Mouse (Mus musculus) layer of hippocampus, adult 2 months (tissue): ENCODE results near the gene Med26. TPM values are rescaled to one million over a fixed set of nuclear protein-coding genes. Genes with fewer than 3 reads are reported as not detected.

Experiments used
- DNase-seq, 2 experiments: peaks; one replicate each; pipeline ENCODE4 v3.0.0; 2022; ENCODE audit warnings: low spot score in 2 of 2
- H3K27ac ChIP-seq: fragments of 200-600 bp; 2 replicates; pipeline ENCODE4 v1.8.1; 2022
- H3K4me3 ChIP-seq: fragments of 200-600 bp; 2 replicates; pipeline ENCODE4 v1.8.1; 2022; ENCODE audit warnings: mild to moderate bottlenecking
- CTCF ChIP-seq: fragments of 200-600 bp; conservative IDR thresholded peaks from 2 replicates; pipeline ENCODE4 v1.8.1; 2022; ENCODE audit warnings: antibody characterized with exemption, mild to moderate bottlenecking, moderate library complexity
- total RNA-seq, 2 experiments: library from RNA; stranded (reverse); gene quantifications; 2 replicates each; pipeline ENCODE4 v1.2.3; 2021

Med26 gene
- total RNA-seq, 2 experiments from 2014 or later: 10.5 to 10.6 TPM

DNA sequence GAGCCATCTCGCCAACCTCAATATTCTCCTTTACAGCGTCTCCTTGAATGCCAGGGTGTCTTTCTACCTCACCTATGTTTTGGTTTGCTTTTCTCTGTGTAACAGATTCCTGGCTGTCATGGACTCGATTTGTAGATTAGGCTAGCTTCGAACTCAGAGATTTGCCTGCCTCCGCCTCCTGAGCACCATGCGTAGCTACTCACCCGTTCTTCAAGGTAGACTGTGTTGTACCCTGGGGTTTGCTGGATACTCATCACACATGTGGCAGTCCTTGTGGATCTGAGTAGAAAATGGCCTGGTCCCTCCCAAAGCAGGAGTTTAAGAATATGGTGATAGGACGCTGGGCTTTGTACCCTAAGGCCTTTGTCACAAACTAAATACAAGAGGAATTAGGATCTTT is 54.7 kb downstream of the Med26 start:
- TF ChIP-seq CTCF: no peak
- DNase-seq: no peak
- Histone ChIP-seq H3K4me3 (peak overlapping the region; percentile 68), H3K27ac (peak overlapping the region; percentile 71)

DNA sequence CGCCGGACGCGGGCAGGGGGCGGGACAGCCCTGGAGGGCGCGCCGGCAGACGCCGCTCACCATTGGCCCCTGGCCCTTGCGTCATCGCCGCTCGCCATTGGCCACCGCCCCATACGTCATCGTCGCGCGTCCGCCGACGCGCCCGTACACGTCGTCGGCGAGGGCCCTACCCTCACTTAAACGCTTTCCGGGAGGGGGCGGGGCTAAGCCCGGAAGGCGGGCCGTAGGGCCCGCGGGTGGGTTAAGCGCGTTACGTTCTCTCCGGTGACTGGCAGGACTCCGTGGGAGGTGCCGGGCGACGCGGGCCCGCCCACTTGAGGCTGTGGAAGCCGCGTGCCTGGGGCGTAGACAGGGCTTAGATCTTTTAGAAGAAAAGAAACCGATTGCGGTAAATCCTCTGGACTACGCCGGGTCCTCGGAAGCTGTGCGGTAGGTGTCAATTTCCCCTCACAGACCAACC is 55.4 kb downstream of the Med26 start:
- DNase-seq: peak; percentile 99 to 100
- no peak for TF ChIP-seq CTCF
- H3K4me3 ChIP-seq: peak overlapping the region; percentile 68
- peak overlapping the region; percentile 71 for H3K27ac ChIP-seq

DNA sequence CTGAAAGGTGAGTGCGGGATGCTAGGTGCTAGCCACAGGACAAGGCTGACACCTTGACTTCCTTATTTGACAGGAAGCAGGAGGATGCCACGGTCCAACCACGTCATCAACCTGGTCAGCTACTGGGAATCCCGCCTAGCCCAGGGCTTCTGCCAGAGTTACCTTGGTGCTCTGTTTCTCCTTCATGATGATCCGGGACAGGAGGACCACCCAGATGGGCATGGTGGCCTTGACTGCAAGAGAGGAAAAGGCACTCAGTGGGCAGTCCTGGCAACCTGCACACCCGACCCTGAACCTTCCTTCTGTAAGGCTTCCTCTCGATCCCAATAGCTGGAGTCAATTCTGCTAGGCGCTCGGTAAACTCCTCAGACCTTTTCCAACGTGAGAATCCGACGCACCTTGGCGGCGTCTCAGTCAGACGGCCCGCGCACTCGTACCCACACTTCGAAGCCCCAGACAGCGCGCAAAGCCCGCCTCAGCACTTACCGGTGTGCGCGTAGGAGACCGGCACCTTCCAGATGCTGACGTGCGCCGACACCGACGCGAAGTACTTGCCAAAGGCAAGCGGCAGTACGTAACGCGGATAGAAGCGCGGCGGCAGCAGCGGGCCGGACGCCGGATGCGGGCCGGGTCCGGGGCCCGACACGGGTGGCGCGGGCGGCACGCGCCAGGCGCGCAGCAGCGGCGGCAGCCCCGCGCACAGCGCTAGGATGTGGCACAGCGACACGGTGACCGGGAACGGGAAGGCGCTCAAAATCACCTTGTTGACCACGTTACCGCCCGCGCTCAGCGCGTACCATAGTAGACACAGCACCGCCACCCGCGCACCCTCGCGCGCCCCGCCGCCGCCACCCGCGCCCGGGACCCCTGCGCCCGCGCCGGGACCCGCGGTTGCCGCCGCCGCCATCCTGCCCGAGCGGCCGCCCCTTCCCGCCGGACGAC is 56.1 kb downstream of the Med26 start, which contains the start of gene Slc35e1:
Gene Slc35e1 (minus strand): TSS at position 935 of the 942 bp plus-strand sequence.
- Histone ChIP-seq H3K27ac (peak within 1 kb of the TSS; percentile 79), H3K4me3 (peak within 1 kb of the TSS; percentile 81)
- TF ChIP-seq CTCF: no peak
- peak in 1 of 2 experiments; percentile 34 for DNase-seq

DNA sequence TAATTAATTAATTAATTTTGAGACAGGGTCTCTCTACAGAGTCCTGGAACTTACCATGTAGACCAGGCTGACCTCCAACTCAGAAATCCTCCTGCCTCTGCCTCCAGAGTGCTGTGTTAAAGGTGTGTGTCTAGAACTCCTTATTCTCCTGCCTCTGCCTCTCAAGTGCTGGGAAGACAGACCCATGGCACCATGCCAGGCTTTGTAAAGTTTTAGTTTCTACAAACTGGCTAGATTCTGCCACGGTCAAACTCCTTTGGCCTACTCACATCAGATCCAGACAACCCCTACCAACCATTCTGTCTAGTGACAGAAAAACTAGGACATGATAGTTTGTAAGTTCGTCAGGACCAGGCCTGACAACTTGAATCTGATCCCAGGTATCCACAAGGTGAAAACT is 57.1 kb downstream of the Med26 start:
- Histone ChIP-seq H3K27ac (no peak overlapping the region), H3K4me3 (peak overlapping the region; percentile 81)
- no peak for DNase-seq
- no peak for TF ChIP-seq CTCF

DNA sequence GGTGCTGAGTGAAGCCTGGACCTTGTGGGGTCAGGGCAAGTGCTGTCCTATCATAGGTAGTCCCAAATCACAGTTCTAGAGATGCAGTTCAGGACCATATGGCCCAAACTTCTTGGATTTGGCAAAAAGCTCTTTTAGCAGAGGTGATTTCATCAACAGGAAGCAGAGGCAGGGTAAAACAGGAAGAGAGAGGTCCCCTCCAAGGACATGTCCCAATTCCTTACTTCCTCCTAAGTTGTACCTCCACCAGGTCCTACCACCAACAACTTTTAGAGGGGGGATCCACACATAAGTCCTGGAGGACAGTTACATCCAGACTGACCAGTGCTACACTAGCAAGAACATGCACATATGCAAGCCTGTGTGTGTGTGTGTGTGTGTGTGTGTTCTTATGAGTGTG is 61.1 kb downstream of the Med26 start:
- Histone ChIP-seq H3K4me3 (no peak overlapping the region), H3K27ac (no peak overlapping the region)
- TF ChIP-seq CTCF: no peak
- no peak for DNase-seq

DNA sequence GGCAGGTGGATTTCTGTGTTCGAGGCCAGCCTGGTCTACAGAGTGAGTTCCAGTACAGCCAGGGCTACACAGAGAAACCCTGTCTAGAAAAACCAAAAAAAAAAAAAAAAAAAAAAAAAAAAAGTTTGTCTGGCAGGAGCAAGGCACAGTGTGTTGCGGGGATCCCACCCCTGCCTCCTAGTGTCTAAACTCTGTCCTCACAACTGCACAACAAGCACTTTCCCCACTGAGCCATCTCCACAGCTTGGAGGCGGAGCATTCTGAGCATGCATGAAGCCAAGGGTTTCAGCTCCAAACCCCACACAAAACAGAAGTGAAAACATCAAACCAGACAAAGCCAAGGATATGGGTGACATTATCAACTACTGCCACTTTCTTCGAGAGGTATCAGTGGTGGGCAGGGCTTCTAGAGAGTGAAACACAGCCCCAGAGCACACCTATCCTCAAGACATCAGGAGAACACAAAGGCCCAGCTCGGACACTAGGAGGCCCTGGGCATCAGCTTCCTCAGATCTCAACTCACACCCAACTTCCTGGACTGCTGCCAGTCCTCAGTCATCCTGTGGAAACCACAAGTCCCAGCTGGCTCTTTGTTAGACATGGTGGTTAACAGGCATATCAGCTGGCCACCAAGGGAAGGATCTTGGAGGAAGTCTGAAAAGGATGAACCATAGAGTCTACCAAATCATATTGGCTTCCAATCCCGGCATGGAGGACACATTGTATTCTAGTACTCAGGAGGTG is 62.4 kb downstream of the Med26 start:
- H3K27ac ChIP-seq: no peak overlapping the region
- no peak overlapping the region for H3K4me3 ChIP-seq
- TF ChIP-seq CTCF: peak; percentile 53
- no peak for DNase-seq

DNA sequence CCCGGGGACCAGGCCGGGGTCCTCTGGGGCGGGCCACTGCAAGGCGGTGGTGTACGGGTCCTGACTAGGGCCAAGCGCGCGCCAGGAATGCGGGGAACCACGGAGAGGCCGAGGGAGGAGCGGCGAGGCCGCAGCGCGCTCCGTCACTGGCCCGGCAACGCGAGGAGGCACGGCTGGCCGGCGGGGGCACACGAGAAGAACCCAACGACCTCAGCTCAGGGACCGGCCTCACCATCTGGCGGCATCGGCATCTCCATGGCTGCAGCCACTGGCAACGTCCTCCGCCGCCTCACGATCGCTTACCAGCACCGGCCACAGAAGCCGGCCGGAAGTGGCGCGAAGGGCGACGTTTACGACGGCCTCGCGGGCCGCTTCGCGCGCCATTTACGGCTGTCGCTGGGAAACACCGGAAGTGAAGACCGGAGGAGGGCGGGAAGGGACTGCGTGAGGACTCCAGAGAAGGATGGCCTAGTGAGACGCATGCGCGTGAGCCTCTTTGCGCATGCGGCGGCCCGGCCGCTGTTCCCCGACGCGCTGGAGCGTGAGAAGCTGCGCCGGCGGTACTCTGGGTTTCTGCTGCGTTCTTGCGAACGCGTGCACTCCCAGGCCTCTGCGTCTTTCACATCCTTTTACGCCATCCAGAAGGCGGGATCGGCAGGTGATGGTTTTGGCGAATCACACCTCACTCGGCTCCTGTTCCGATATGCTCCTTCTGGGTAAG is 73.1 kb downstream of the Med26 start, which contains the start of gene Cherp:
Gene Cherp (minus strand): TSS at position 401 of the 721 bp plus-strand sequence.
- Histone ChIP-seq H3K4me3 (peak within 1 kb of the TSS; percentile 95), H3K27ac (peak within 1 kb of the TSS; percentile 96)
- TF ChIP-seq CTCF: no peak
- peak; percentile 96 to 98 for DNase-seq

DNA sequence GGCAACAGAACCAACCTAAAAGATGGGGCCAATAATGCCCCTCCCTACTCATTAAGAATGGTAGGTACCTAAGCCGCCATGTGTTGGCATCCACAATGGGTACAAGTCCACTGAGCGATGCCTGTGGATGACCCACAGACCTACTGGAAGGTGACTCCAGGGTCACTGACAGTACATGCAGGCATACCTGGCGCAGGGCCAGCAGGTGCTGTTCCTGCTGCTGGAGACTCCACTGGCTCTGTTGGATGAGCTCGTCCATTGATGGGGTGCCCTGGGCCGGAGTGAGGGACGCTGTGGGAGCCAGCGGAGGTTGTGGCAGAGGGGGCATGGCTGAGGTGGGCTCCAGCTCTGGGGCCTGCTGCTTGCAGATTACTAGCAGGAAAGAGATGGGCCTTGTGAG is 77.4 kb downstream of the Med26 start:
- TF ChIP-seq CTCF: no peak
- H3K27ac ChIP-seq: no peak overlapping the region
- DNase-seq: no peak
- no peak overlapping the region for H3K4me3 ChIP-seq

DNA sequence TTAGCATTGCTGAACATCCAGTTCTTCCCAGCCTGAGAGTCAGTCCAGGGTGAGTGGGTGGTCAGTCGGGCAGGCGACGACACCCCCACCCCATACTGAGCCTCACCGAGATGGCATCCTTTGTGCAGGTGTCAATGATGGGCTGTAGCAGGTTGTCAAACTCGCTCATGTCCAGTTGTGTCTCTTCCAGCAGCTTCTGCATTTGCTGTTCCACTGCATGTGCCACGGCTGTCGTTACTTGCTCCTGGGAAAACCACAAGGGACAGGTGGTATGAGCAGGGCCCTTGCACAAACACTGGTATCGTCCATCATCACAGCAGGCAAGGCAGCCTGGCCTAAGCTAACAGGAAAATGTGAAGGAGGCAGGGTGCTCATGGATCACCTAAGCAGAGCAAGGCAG is 78.1 kb downstream of the Med26 start:
- DNase-seq: no peak
- Histone ChIP-seq H3K27ac (no peak overlapping the region), H3K4me3 (no peak overlapping the region)
- no peak for TF ChIP-seq CTCF

DNA sequence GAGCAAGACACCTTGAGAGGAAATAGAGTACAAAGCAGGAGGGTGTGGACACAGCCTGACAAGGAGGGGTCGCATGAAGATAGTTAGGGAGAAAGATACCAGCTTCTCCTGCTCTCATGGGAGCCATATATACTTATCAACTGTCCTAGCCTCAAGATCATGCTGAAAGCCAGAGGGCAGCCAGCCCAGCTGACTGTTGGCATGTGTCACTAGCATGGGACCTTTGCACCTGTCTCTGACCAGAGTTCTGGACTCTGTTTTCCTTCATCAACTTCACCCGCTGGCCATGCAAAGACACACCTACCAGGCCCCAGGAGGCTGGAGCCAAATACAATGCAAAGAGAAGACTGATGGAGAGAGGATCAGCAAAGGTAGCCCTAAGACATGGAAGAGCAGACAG is 78.8 kb downstream of the Med26 start:
- TF ChIP-seq CTCF: no peak
- no peak for DNase-seq
- Histone ChIP-seq H3K4me3 (no peak overlapping the region), H3K27ac (no peak overlapping the region)

DNA sequence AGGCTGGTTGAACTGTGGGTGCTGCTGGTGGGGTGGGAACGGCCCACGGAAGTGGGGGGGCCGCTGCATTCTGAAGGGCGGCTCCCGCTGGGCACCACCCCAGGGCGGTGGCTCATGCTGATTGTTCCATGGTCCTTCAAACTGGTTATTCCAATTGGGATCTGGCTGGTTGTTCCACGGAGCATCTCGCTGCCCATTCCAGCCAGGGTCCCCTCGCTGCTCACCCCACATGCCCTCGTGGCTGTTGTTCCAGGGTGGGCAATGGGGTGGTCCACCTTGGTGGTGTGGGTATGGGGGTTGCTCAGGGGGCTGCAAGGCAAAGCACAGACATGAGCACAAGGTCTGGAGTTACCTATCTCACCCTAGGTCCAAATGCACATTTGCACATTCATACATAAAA is 83.9 kb downstream of the Med26 start:
- no peak for TF ChIP-seq CTCF
- no peak overlapping the region for H3K27ac ChIP-seq
- no peak overlapping the region for H3K4me3 ChIP-seq
- no peak for DNase-seq

DNA sequence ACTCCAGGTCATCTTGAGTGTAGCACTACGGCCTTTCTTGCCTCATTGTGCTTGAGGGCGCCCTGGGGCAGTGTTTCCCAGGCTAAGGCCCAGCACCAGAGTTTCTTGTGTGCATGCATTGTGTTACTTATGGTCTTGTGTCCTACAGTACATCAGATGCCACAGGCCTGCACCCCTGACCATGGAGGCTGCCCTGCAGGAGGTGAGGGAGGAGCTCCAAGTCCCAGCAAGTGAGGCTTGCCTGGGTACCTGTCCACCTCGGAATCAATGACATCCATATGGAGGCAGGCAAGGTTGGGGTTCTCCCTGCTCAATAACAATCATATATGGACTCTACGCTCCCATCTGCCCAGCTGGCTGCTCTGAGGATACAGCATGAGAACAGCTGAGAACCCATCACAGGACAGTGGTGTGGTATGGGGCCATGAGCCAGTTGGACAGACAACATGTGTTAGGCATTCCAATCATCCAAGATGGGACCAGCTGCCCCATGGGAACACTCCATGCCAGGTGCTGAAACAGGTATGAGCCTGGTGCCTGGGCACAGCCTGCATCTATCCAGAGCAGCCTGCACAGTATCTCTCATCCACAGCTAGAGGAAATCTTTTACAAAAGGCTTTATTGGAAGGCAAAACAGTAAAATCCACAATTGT is 88.1 kb downstream of the Med26 start:
- Histone ChIP-seq H3K27ac (no peak overlapping the region), H3K4me3 (no peak overlapping the region)
- DNase-seq: no peak
- TF ChIP-seq CTCF: no peak

DNA sequence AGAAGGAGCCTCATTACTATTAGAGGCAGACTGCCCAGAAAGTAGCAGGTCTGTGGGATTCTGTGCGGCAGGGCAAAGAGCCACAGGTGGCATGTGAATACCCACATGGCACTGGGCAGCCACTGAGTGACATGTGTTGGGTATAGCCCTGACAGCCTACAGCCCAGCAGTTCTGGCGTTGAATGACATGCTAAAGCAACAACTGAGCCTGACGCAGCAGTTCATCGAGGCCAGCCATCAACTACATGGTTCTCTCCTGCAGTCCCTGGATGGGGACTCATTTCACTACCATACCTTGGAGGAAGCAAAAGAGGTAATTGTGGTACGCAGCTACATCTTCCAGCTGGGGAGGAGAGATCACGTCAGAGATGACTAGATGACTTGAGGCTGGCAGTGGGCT is 89.6 kb downstream of the Med26 start:
- Histone ChIP-seq H3K4me3 (no peak overlapping the region), H3K27ac (no peak overlapping the region)
- DNase-seq: no peak
- TF ChIP-seq CTCF: no peak
